8 mouse cellular contexts compared by ENCODE assay signal in the genomic region with DNA sequence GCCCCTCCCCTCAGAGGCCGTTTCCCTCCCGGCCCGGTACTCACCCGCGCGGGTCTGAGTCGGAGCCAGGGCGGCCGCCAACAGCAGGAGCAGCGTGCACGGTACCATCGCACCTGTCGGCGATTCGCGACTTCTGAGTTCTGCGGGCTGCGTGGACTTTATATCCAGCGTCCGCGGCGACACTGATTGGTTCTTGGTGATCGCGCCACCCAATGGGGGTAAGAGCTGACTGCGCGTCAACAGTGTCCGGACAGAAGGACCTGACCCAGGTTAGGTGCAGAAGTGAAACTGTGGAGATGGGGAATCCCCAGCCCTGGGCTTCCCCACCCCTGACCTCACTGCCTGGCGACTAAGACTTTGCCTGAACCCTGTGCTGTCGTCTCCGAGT. TPM values are rescaled to one million over a fixed set of nuclear protein-coding genes. Genes with fewer than 3 reads are reported as not detected.
DNase-seq lines count a peak whose midpoint lies in the region; ATAC-seq lines count a peak whose summit lies in the region.

Gene H2-K1, minus strand, starts transcription at position 198 of the 388 bp plus-strand sequence.

- under 1% methylated on average over 28 of the region's 30 CpGs for WGBS in intestine, embryonic 14.5 days

- H3K4me1 ChIP-seq in intestine, embryonic 14.5 days (replicated peaks; ENCODE audit: control insufficient read depth, insufficient read depth, low read length), result 0 out of 2 replicates have a peak, but pooled peaks cover 4% of the 10 kb centered on the region

- H3K27ac ChIP-seq in intestine, embryonic 14.5 days (ENCODE audit: low read depth), result no peak within 1 kb of the TSS

- no peaks in the 10 kb centered on the region for H3K36me3 ChIP-seq in intestine, embryonic 14.5 days (ENCODE audit: control insufficient read depth, insufficient read depth, low read length)

- peak within 1 kb of the TSS; percentile 37 for H3K9ac ChIP-seq in intestine, embryonic 14.5 days (ENCODE audit: low read length)

- peaks cover 23% of the 10 kb centered on the region for H3K27me3 ChIP-seq in intestine, embryonic 14.5 days (replicated peaks; ENCODE audit: control insufficient read depth, insufficient read depth, low read length)

- ATAC-seq in intestine, embryonic 14.5 days (replicated peaks; ENCODE audit: low FRiP score, low TSS enrichment, low read depth), result peak; percentile 90
- ATAC-seq in megakaryocyte progenitor cell, adult 5-6 weeks (replicated peaks; ENCODE audit: poor library complexity), result peak; percentile 98

- H3K4me2 ChIP-seq in intestine, embryonic 14.5 days (ENCODE audit: low read length), result peak within 1 kb of the TSS; percentile 94

- no peaks in the 10 kb centered on the region for H3K9me3 ChIP-seq in intestine, embryonic 14.5 days (ENCODE audit: control insufficient read depth, low read length)

- peak within 1 kb of the TSS; percentile 47 for H3K4me3 ChIP-seq in intestine, embryonic 14.5 days (ENCODE audit: low read depth, low read length)

- DNase-seq in adrenal gland, adult 8-10 months, result peak; percentile 95
- DNase-seq in embryo, embryonic 9.5 days (ENCODE audit: extremely low spot score), result peak; percentile 68
- peak; percentile 86 to 87 for DNase-seq in gastrocnemius, postnatal 36 days
- peak; percentile 83 for DNase-seq in intestine, embryonic 14.5 days (ENCODE audit: low spot score)
- DNase-seq in left cerebral cortex, postnatal 10 days (ENCODE audit: extremely low spot score in 1 of 2, low spot score in 2 of 2), result peak; percentile 70 to 90
- DNase-seq in right cerebral cortex, postnatal 36 days (ENCODE audit: low spot score in 2 of 2), result peak; percentile 49 to 65
- peak; percentile 76 for DNase-seq in yolk sac, embryonic 10.5 days (ENCODE audit: low spot score)

- intact Hi-C loops in gastrocnemius, postnatal 36 days (cut with DNase I), result no loop called here
- intact Hi-C loops in left cerebral cortex, postnatal 10 days (cut with DNase I), result no loop called here

RNA-seq across cellular contexts. Expression of gene H2-K1, which starts in this region (rescaled TPM):
- 100 to 1,000 TPM; 493 to 638 (median 583) TPM for total RNA-seq in adrenal gland, adult 8-10 months (2022)
- total RNA-seq in gastrocnemius, postnatal 36 days (2021), result 10 to 100 TPM; 25.6 to 32.9 TPM
- 105 and 137 TPM in 2 replicates for polyA plus RNA-seq in intestine, embryonic 14.5 days (2014; fragmentation: Nextera tagmentation; extraction: Ambion mirVana)
- 10 to 100 TPM; 10.6 to 11.8 TPM for total RNA-seq in left cerebral cortex, postnatal 10 days (2021)
- total RNA-seq in megakaryocyte progenitor cell, adult 5-6 weeks (2015), result 914 and 1,011 TPM in 2 replicates
- total RNA-seq in megakaryocyte progenitor cell, adult 5-6 weeks (2017), result 697 and 748 TPM in 2 replicates

Comparison
In these comparisons a context has a peak if more than half of its experiments do, and no peak if none do; other contexts are left out.
1. RNA of gene H2-K1 (total RNA-seq): 697 to 1,011 TPM in megakaryocyte progenitor cell, adult 5-6 weeks and 493 to 638 TPM in adrenal gland, adult 8-10 months; 25.6 to 32.9 TPM in gastrocnemius, postnatal 36 days and 10.6 to 11.8 TPM in left cerebral cortex, postnatal 10 days; every median in the first group is over 10 times any median in the second.
2. Peak in every context shown above with its lines, with median percentiles within 50 percentile points of each other: DNase-seq.